Comparison of ENCODE assay signal across 20 mouse cellular contexts in the genomic region with DNA sequence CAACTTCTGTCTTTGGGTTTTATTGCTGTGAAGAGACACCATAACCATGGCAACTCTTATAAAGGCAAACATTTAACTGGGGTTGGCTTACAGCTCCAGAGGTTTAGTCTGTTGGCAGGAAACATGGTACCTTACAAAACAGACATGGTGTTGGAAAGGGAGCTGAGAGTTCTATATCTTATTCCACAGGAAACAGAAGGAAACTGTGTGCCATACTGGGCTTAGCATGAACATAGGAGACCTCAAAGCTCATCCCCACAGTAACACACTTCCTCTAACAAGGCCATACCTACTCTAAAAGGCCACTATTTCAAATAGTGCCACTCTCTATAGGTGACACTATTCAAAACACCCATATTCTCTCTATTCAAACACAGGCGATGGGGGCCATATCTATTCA. TPM values are rescaled to one million over a fixed set of nuclear protein-coding genes. Genes with fewer than 3 reads are reported as not detected.
A peak's percentile ranks its signal among the peaks of the same experiment; 100 is the strongest.
DNase-seq lines count a peak whose midpoint lies in the region; ATAC-seq and TF ChIP-seq lines count a peak whose summit lies in the region.
"Had no signal": no experiment of that assay in that cellular context is flagged by ENCODE, and none has a peak within 500 bp of the region (broad histone marks: within the 10 kb centered on the region; RNA-seq: fewer than 3 reads in every experiment).

No protein-coding gene starts in this region.

- peak overlapping the region; percentile 60; the same call in 1 of the 2 replicates for H3K27ac ChIP-seq in thymus, adult 2 months (ENCODE audit: control insufficient read depth, insufficient read depth, low read length)
- H3K27ac ChIP-seq in bone marrow macrophage, adult 2 months (ENCODE audit: insufficient read depth, low read depth, low read length) = peak overlapping the region; percentile 59
- peak overlapping the region; percentile 79 for H3K27ac ChIP-seq in liver, embryonic 15.5 days (replicated peaks)
- H3K27ac ChIP-seq: forebrain, embryonic 13.5 days; heart, embryonic 13.5 days; hindbrain, embryonic 10.5 days; hindbrain, postnatal 0 days; stomach, embryonic 15.5 days had no signal

- no peak for TF ChIP-seq CTCF in thymus, adult 2 months (IDR thresholded peaks at IDR 0.05; ENCODE audit: borderline replicate concordance, control insufficient read depth, extremely low read depth, insufficient read depth, low read length, poor library complexity)
- TF ChIP-seq CTCF in bone marrow macrophage, adult 2 months (IDR thresholded peaks at IDR 0.05; ENCODE audit: low read depth, low read length) = no peak

- H3K4me1 ChIP-seq in thymus, adult 2 months (replicated peaks; ENCODE audit: control insufficient read depth, insufficient read depth, low read length) = peaks cover 13% of the 10 kb centered on the region
- H3K4me1 ChIP-seq in bone marrow macrophage, adult 2 months (ENCODE audit: control insufficient read depth, insufficient read depth, low read length) = peaks cover 74% of the 10 kb centered on the region
- H3K4me1 ChIP-seq in liver, embryonic 15.5 days (replicated peaks) = peaks cover 91% of the 10 kb centered on the region
- H3K4me1 ChIP-seq: forebrain, embryonic 13.5 days; hindbrain, embryonic 10.5 days; stomach, embryonic 15.5 days had no signal

- 96% methylated on average over 1 of the region's 1 CpGs for WGBS in thymus, adult 2 months
- WGBS in liver, embryonic 15.5 days (ENCODE audit: insufficient replicate concordance) = 73% methylated on average over 1 of the region's 1 CpGs

- no peak for TF ChIP-seq POLR2A in thymus, adult 2 months (IDR thresholded peaks at IDR 0.05; ENCODE audit: control insufficient read depth, extremely low read depth, insufficient read depth, low read length, poor library complexity)
- no peak for TF ChIP-seq POLR2A in bone marrow macrophage, adult 2 months (IDR thresholded peaks at IDR 0.05; ENCODE audit: borderline replicate concordance, low read depth, low read length)

- DNase-seq in thymus, adult 2 months = no peak
- DNase-seq in thymus, postnatal 25 days = no peak
- no peak for DNase-seq in heart, postnatal 4 days
- no peak for DNase-seq in right cerebral cortex, adult 2 months (ENCODE audit: low spot score in 2 of 2)
- DNase-seq in B cell, adult 2 months = no peak
- DNase-seq: adrenal gland, adult 2 months; cerebellum, adult 9-10 months; gastrocnemius, postnatal 10 days; heart, adult 18-20 months; kidney, adult 18-20 months; kidney, postnatal 25 days; lung, adult 2 months; thymus, adult 18-20 months had no signal

- H3K9me3 ChIP-seq in liver, embryonic 15.5 days (replicated peaks) = no peaks in the 10 kb centered on the region
- H3K9me3 ChIP-seq: forebrain, embryonic 13.5 days; heart, embryonic 13.5 days; hindbrain, embryonic 10.5 days; stomach, embryonic 15.5 days had no signal

- H3K27me3 ChIP-seq in thymus, adult 2 months (ENCODE audit: control insufficient read depth, insufficient read depth, low read length) = no peaks in the 10 kb centered on the region
- H3K27me3 ChIP-seq in liver, embryonic 15.5 days = no peaks in the 10 kb centered on the region
- H3K27me3 ChIP-seq: forebrain, embryonic 13.5 days; heart, embryonic 13.5 days; stomach, embryonic 15.5 days had no signal

- ATAC-seq in liver, embryonic 15.5 days (ENCODE audit: insufficient read depth) = no peak
- ATAC-seq: forebrain, embryonic 13.5 days; hindbrain, postnatal 0 days had no signal

- H3K4me3 ChIP-seq in thymus, adult 2 months (ENCODE audit: control insufficient read depth, insufficient read depth, low read length) = no peak overlapping the region
- no peak overlapping the region for H3K4me3 ChIP-seq in bone marrow macrophage, adult 2 months (ENCODE audit: insufficient read depth, low read length)
- H3K4me3 ChIP-seq in liver, embryonic 15.5 days (replicated peaks) = no peak overlapping the region
- H3K4me3 ChIP-seq: forebrain, embryonic 13.5 days; heart, embryonic 13.5 days; hindbrain, embryonic 10.5 days; stomach, embryonic 15.5 days had no signal

- no peak overlapping the region for H3K9ac ChIP-seq in liver, embryonic 15.5 days
- H3K9ac ChIP-seq: forebrain, embryonic 13.5 days; heart, embryonic 13.5 days; stomach, embryonic 15.5 days had no signal

- peak overlapping the region; percentile 2; the same call in 1 of the 2 replicates for H3K4me2 ChIP-seq in liver, embryonic 15.5 days
- H3K4me2 ChIP-seq: forebrain, embryonic 13.5 days; heart, embryonic 13.5 days; stomach, embryonic 15.5 days had no signal

- no peaks in the 10 kb centered on the region for H3K36me3 ChIP-seq in thymus, adult 2 months (ENCODE audit: control insufficient read depth, insufficient read depth, low read length)
- H3K36me3 ChIP-seq in liver, embryonic 15.5 days (replicated peaks) = peaks cover 2% of the 10 kb centered on the region; the same call in 1 of the 2 replicates
- H3K36me3 ChIP-seq: stomach, embryonic 15.5 days had no signal

RNA-seq across cellular contexts. Expression of a gene that starts 16.5 kb away (rescaled TPM):
- 40.9 and 45.7 TPM in 2 replicates for polyA plus RNA-seq in thymus, adult 2 months (2012; rRNA removed)
- polyA plus RNA-seq in bone marrow macrophage, adult 2 months (2012; ENCODE audit: insufficient read depth, insufficient read length, missing spikeins) = 103 and 114 TPM in 2 replicates
- polyA plus RNA-seq in liver, embryonic 15.5 days (2015; fragmentation: Nextera tagmentation; extraction: Ambion mirVana) = 67.6 and 73.8 TPM in 2 replicates
- 10 to 100 TPM; 61.1 to 61.4 TPM for total RNA-seq in heart, postnatal 4 days (2021)

RNA-seq across cellular contexts. Expression of a gene that starts 38.9 kb away (rescaled TPM):
- polyA plus RNA-seq in thymus, adult 2 months (2012; rRNA removed) = 26.5 and 36.8 TPM in 2 replicates
- 16.3 TPM in 2 replicates for polyA plus RNA-seq in bone marrow macrophage, adult 2 months (2012; ENCODE audit: insufficient read depth, insufficient read length, missing spikeins)
- polyA plus RNA-seq in liver, embryonic 15.5 days (2015; fragmentation: Nextera tagmentation; extraction: Ambion mirVana) = 25.2 and 27.9 TPM in 2 replicates
- 10 to 100 TPM; 36.5 to 36.6 TPM for total RNA-seq in heart, postnatal 4 days (2021)
